Mouse (Mus musculus) heart, postnatal 0 days (tissue): ENCODE data around the gene Armc6. TPM values are rescaled to one million over a fixed set of nuclear protein-coding genes. Genes with fewer than 3 reads are reported as not detected.

ENCODE experiments used
- ATAC-seq: fragments of 200-750 bp; cut with Nextera tagmentation; 2 replicates; pipeline ENCODE4 v1.8.0; 2017; ENCODE audit warnings: low read depth, moderate number of reproducible peaks, moderate library complexity; ENCODE audit not compliant: insufficient read depth
- DNase-seq: peaks from one replicate; pipeline ENCODE4 v3.0.0-alpha.2; 2016; ENCODE audit warnings: low spot score
- H3K27ac ChIP-seq: fragments of 300-500 bp; sonication (generic); 2 replicates; pipeline ENCODE4 v1.5.1; 2014; ENCODE audit warnings: low read depth, mild to moderate bottlenecking
- H3K27me3 ChIP-seq: fragments of 300-500 bp; sonication (generic); 2 replicates; pipeline ENCODE4 v1.6.1; 2014; ENCODE audit warnings: low read length, mixed read lengths; ENCODE audit not compliant: control insufficient read depth, insufficient read depth
- H3K36me3 ChIP-seq: fragments of 300-500 bp; sonication (generic); replicated peaks from 2 replicates; pipeline ENCODE4 v1.6.1; 2014; ENCODE audit warnings: low read length, mixed read lengths; ENCODE audit not compliant: control insufficient read depth, insufficient read depth
- H3K4me1 ChIP-seq: fragments of 300-500 bp; sonication (generic); 2 replicates; pipeline ENCODE4 v1.6.1; 2014; ENCODE audit warnings: antibody characterized with exemption; ENCODE audit not compliant: control insufficient read depth, insufficient read depth
- H3K4me2 ChIP-seq: fragments of 300-500 bp; sonication (generic); 2 replicates; pipeline ENCODE4 v1.6.1; 2014; ENCODE audit warnings: low read depth, mild to moderate bottlenecking, low read length, moderate library complexity
- H3K4me3 ChIP-seq: fragments of 300-500 bp; sonication (generic); 2 replicates; pipeline ENCODE4 v1.5.1; 2014; ENCODE audit warnings: low read depth, low read length
- H3K9ac ChIP-seq: fragments of 300-500 bp; sonication (generic); replicated peaks from 2 replicates; pipeline ENCODE4 v1.6.1; 2014; ENCODE audit warnings: low read depth, low read length, mixed read lengths
- H3K9me3 ChIP-seq: fragments of 300-500 bp; sonication (generic); replicated peaks from 2 replicates; pipeline ENCODE4 v1.6.1; 2016; ENCODE audit warnings: low read length; ENCODE audit not compliant: control insufficient read depth
- CTCF ChIP-seq: IDR thresholded peaks from 2 replicates; pipeline ENCODE4 v1.5.1; 2016; ENCODE audit warnings: antibody characterized with exemption, control low read depth, low read depth
- EP300 ChIP-seq: IDR thresholded peaks from 2 replicates; pipeline ENCODE4 v1.6.1; 2016; ENCODE audit warnings: antibody characterized with exemption, low read depth
- WGBS: fragments of 180-500 bp; shearing (Covaris S2); extraction: QIAGEN DNeasy Blood & Tissue Kit; methylation state at CpG from one replicate; pipeline ENCODE4 v1.1.7; 2014; 5-methylcytosine and 5-hydroxymethylcytosine counted together
- polyA plus RNA-seq: library from polyadenylated mRNA; unstranded; fragments of >200 nt; fragmentation: Nextera tagmentation; extraction: Ambion mirVana; gene quantifications from 2 replicates; pipeline ENCODE4 v1.2.1, GENCODE M21; 2015
- total RNA-seq: library from RNA; depleted of rRNA; stranded (reverse); fragments of >200 nt; gene quantifications from 2 replicates; pipeline ENCODE4 v1.2.3, GENCODE M21; 2014; ENCODE audit warnings: low replicate concordance

Gene Armc6
- total and polyA plus RNA-seq, 2 experiments from 2014 or later, result 11.9 to 20.1 TPM

GRCm38 (mm10) chr8:70212112-70213055 lies 21.9 kb downstream of the Armc6 start, which contains the start of gene Slc25a42:
Slc25a42 (minus strand) TSS chr8:70212305.
- Histone ChIP-seq H3K4me2 (peak within 1 kb of the TSS; percentile 95), H3K4me3 (peak within 1 kb of the TSS; percentile 74), H3K4me1 (peaks cover 32% of the 10 kb centered on the region; the same call in 1 of the 2 replicates), H3K9me3 (no peaks in the 10 kb centered on the region), H3K9ac (peak within 1 kb of the TSS; percentile 70), H3K27me3 (no peaks in the 10 kb centered on the region), H3K36me3 (no peaks in the 10 kb centered on the region), H3K27ac (peak within 1 kb of the TSS; percentile 92)
- under 1% methylated on average over 66 of the region's 66 CpGs for WGBS
- TF ChIP-seq EP300 (0 out of 2 replicates have a peak, but pooled peaks have one; percentile 54), CTCF (no peak)
- peak; percentile 93 for ATAC-seq
- DNase-seq, result peak; percentile 100

GRCm38 (mm10) chr8:70211726-70212111 lies 22.5 kb downstream of the Armc6 start:
- ATAC-seq, result no peak
- DNase-seq, result no peak
- H3K27ac ChIP-seq, result peak overlapping the region; percentile 92
- no peak for TF ChIP-seq EP300
- TF ChIP-seq CTCF, result no peak
- H3K27me3 ChIP-seq, result no peaks in the 10 kb centered on the region
- peaks cover 30% of the 10 kb centered on the region; the same call in 1 of the 2 replicates for H3K4me1 ChIP-seq
- WGBS, result 1% methylated on average over 31 of the region's 31 CpGs
- H3K9me3 ChIP-seq, result no peaks in the 10 kb centered on the region
- H3K4me3 ChIP-seq, result peak overlapping the region; percentile 74
- peak overlapping the region; percentile 70 for H3K9ac ChIP-seq
- peak overlapping the region; percentile 95 for H3K4me2 ChIP-seq
- no peaks in the 10 kb centered on the region for H3K36me3 ChIP-seq

GRCm38 (mm10) chr8:70211275-70211674 lies 23.0 kb downstream of the Armc6 start:
- no peak for ATAC-seq
- Histone ChIP-seq H3K9me3 (no peaks in the 10 kb centered on the region), H3K36me3 (no peaks in the 10 kb centered on the region), H3K27me3 (no peaks in the 10 kb centered on the region), H3K27ac (peak overlapping the region; percentile 92), H3K4me2 (peak overlapping the region; percentile 95), H3K9ac (peak overlapping the region; percentile 70), H3K4me3 (peak overlapping the region; percentile 74), H3K4me1 (peaks cover 26% of the 10 kb centered on the region; the same call in 1 of the 2 replicates)
- WGBS, result 74% methylated on average over 1 of the region's 1 CpGs
- DNase-seq, result no peak
- TF ChIP-seq CTCF (no peak), EP300 (no peak)

GRCm38 (mm10) chr8:70210538-70210937 lies 23.7 kb downstream of the Armc6 start:
- peak overlapping the region; percentile 65 for H3K27ac ChIP-seq
- H3K4me1 ChIP-seq, result peaks cover 25% of the 10 kb centered on the region; the same call in 1 of the 2 replicates
- peak overlapping the region; percentile 95 for H3K4me2 ChIP-seq
- peak overlapping the region; percentile 24 for H3K4me3 ChIP-seq
- H3K36me3 ChIP-seq, result no peaks in the 10 kb centered on the region
- ATAC-seq (no peak), DNase-seq (peak; percentile 23)
- TF ChIP-seq CTCF (no peak; the same call in 1 of the 2 replicates), EP300 (no peak)
- no peaks in the 10 kb centered on the region for H3K9me3 ChIP-seq
- peak overlapping the region; percentile 29; the same call in 1 of the 2 replicates for H3K9ac ChIP-seq
- H3K27me3 ChIP-seq, result no peaks in the 10 kb centered on the region
- WGBS, result 16% methylated on average over 8 of the region's 8 CpGs

- Histone ChIP-seq H3K9ac (no peak overlapping the region), H3K27ac (peak overlapping the region; percentile 34; the same call in 1 of the 2 replicates), H3K27me3 (no peaks in the 10 kb centered on the region), H3K4me1 (peaks cover 35% of the 10 kb centered on the region), H3K4me3 (no peak overlapping the region), H3K4me2 (no peak overlapping the region), H3K9me3 (no peaks in the 10 kb centered on the region), H3K36me3 (no peaks in the 10 kb centered on the region)
- 59% methylated on average over 1 of the region's 1 CpGs for WGBS
- ATAC-seq (no peak), DNase-seq (no peak)
- TF ChIP-seq CTCF (no peak), EP300 (no peak)
These were observed 26.1 kb downstream of the Armc6 start for GRCm38 (mm10) chr8:70208130-70208529.
